Mouse (Mus musculus) mammary gland, adult 2 months (tissue): ENCODE results near the gene Matn1. TPM values are rescaled to one million over a fixed set of nuclear protein-coding genes. Genes with fewer than 3 reads are reported as not detected.

Experiments used
- polyA plus RNA-seq: library from polyadenylated mRNA; depleted of rRNA; stranded (reverse); fragments of >200 nt; gene quantifications from 2 replicates; pipeline ENCODE4 v1.2.3, GENCODE M21; 2012; ENCODE audit warnings: low replicate concordance; rRNA removed

Matn1 gene
- 0.06 TPM in 1 of 2 replicates, not detected in the other for polyA plus RNA-seq

DNA sequence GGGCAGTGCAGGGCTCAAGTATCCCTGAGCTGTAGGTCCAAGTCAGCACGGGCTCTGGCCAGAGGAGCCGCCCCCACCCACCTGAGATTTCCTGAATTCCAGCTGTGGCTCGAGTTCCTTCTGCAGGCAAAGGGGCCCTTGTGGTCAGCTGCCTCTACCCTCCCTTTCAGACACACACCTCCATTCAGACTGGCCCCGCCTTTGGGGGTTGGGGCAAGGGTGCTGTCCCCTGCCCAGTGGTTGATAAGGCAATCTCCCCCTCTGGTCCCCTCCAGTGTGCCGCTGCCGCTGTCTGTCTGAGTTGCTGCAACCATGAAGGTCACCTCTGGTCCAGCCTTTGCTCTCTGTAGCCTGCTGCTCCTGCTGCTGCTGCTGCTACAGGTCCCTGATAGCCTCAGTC, at the start of gene Matn1:
TSS of gene Matn1 (plus strand) at position 274 of the 400 bp plus-strand sequence.

DNA sequence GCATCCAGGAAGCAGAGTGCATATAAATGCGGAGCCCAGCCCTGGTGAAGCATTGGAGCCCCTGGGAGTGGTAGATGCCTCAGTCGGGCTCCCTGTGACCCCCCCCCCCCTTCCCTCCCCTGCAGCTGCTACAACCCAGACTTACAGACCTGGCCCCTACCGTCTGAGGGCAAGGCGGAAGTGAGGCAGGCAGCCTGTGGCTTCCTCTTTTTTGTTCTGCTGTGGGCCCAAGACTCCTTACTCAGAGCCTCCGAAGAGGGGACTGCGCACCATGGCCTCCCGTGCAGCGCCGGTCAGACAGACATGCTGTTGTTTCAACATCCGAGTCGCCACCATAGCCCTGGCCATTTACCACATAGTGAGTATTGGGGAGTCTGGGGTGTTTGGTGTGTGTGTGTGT, 31.1 kb upstream of the Matn1 start, which contains the start of gene Laptm5:
TSS of gene Laptm5 (plus strand) at position 49 of the 400 bp plus-strand sequence.

Other genes starting within 250 kb of the Matn1 start
- gene Sdc3, start 151.8 kb upstream of the Matn1 start, polyA plus RNA-seq: 68.5 and 127 TPM in 2 replicates
- gene Laptm5, start 31.3 kb upstream of the Matn1 start, polyA plus RNA-seq: 488 and 568 TPM in 2 replicates